Mouse (Mus musculus) splenic B cell, adult 2 months (primary cell): ENCODE results near the gene Wbp1l.

ENCODE experiments used
- DNase-seq: peaks from one replicate; pipeline ENCODE4 v3.0.0-alpha.2; 2011; ENCODE audit warnings: low read depth, low spot score
- H3K27me3 ChIP-seq: 2 replicates; pipeline ENCODE4 v1.6.1; 2012; ENCODE audit warnings: mild to moderate bottlenecking, low read length, moderate library complexity, mixed read lengths; ENCODE audit not compliant: control insufficient read depth, poor library complexity, insufficient read depth, severe bottlenecking
- H3K36me3 ChIP-seq: 2 replicates; pipeline ENCODE4 v1.6.1; 2012; ENCODE audit warnings: mild to moderate bottlenecking, low read length, moderate library complexity, mixed read lengths; ENCODE audit not compliant: control insufficient read depth, poor library complexity, insufficient read depth, severe bottlenecking

Gene Wbp1l

DNA sequence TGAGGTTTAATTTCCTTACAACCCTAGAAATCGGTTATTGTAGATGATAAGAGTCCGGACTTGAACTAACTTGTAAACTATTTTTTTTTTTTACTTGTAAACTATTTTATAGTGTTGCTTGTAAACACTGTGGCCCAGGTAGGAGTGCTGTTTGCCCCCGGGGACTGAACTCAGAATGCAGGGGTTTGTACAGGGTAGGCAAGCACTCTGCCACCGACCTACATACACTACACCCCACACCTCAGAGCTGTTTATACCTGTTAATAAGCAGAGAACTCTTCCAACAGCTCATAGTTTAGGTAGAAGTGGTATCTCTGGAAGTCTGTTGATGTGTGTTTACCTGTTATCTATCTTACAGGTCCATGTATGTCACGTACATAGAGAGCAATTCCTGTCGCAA is 24.9 kb upstream of the Wbp1l start:
- no peaks in the 10 kb centered on the region for H3K27me3 ChIP-seq
- DNase-seq = no peak
- no peaks in the 10 kb centered on the region; the same call in 1 of the 2 replicates for H3K36me3 ChIP-seq

GRCm38 (mm10) chr19:46575196-46575595 is 23.7 kb upstream of the Wbp1l start:
- no peak for DNase-seq
- no peaks in the 10 kb centered on the region; the same call in 1 of the 2 replicates for H3K36me3 ChIP-seq
- no peaks in the 10 kb centered on the region for H3K27me3 ChIP-seq

GRCm38 (mm10) chr19:46587823-46588508 is 10.9 kb upstream of the Wbp1l start:
- Histone ChIP-seq H3K36me3 (no peaks in the 10 kb centered on the region), H3K27me3 (no peaks in the 10 kb centered on the region)
- DNase-seq = peak; percentile 86

DNA sequence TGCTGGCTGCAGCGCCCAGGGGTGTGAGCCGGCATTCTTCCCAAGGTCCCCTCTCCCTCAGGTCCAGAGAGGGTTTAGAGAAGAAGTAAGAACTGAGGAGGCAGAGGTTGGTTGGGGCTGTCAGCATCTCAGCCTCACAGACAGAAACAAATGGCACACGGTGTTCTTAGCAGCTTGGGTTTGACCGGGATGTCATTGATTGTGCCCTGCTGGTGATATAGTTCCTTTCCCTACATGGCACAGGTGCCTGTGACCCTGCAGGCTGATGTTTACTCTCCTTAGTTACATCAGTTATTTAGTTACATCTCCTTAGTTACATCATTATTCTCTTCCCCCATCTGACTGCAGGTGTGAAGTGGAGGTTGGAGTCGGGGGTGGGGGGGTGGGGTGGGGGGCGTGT is 7.3 kb upstream of the Wbp1l start:
- DNase-seq = no peak
- H3K36me3 ChIP-seq = no peaks in the 10 kb centered on the region
- H3K27me3 ChIP-seq = no peaks in the 10 kb centered on the region

DNA sequence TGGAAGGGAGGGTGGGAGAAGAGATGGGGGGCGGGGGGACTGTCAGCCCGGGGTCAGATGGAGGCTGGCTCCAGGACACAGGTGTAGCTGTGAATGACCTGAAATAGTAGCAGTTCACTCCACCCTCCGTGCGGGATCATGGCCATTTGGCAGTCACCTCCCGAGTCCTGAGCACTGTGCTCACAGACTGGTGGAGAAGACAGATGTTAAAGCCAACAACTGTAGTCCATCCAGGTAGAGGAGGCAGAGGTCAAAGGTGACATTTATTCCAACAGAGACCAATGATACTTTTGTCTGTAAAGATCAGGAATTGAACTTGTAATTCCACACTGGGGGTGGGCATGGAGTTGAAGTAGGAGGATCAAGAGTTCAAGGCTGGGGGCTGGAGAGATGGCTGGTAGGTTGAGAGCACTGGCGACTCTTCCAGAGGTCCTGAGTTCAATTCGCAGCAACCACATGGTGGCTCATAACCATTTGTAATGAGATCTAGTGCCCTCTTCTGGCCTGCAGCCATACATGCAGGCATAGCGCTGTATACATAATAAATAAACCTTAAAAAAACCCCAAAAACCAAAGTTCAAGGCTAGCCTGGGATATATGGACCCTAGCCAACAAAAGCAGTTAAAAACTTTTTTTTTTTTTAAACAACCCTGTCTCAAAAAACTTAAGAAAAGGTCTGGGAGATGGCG is 6.0 kb upstream of the Wbp1l start:
- no peak for DNase-seq
- no peaks in the 10 kb centered on the region for H3K36me3 ChIP-seq

DNA sequence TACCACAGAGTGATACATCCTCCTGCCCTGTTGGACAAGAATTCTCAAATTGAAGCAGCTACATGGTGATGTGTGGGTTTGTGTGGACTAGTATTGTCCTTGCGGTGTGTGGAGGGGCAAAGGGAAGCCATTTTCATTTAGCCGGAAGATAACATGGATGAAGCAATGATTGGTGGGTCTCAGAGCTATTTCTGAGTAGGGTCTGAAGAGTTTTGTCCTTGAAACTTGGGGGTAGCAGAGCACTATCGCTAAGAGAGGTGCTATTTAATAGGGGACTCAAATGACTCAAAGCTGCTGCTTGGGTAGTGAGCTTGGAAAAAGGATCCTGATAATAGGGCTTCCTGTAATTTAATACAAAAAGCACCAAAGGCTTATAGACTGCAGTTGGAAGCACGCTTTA is 697 bp upstream of the Wbp1l start:
- DNase-seq = no peak
- Histone ChIP-seq H3K27me3 (no peaks in the 10 kb centered on the region), H3K36me3 (no peaks in the 10 kb centered on the region)

More for the DNA sequence above, 6.0 kb upstream of the Wbp1l start:
- H3K27me3 ChIP-seq = no peaks in the 10 kb centered on the region

DNA sequence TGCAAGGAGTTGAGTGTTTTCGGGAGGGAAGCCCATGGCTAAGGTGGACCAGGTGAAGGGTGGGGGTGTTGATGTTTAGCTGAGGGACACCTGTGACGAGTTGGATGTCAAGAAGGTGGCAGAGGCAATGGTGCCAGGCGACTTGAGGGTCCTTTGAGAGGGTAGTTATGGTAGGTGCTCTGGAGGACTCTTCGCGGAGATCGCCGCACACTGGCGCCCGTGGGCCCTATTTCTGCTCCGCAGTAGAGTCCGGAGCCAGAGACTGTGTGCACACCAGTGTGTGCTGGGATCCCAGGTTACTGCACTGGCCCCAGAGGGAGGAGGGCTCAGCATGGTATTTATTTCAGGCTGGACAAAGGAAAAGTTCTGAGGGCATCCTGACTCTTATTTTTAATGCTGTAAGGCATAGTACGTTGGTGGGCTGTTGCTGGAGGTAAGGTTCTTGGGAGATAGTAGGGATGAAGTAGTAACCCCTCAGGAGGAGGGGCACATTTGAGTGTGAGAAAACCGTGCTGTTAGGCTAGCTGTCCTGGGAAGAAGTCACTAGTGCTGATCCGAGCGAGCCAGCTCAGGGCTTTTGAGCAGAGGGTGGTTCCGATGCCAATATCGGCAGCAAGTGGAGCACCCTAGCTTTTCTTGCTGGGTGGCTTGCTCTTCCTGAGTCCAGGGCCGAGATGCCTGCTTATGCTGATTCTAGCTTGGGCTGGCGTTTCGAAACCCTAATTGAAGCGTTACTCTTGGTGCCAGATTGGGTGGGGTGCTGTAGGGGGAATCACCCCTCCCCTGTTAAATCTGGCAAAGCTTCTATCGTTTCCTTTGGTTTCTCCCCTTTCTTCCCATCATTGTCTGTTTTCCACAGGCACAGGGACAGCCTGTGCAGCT is 732 bp downstream of the Wbp1l start:
- Histone ChIP-seq H3K36me3 (no peaks in the 10 kb centered on the region), H3K27me3 (no peaks in the 10 kb centered on the region)
- no peak for DNase-seq

GRCm38 (mm10) chr19:46600371-46600770 is 1.5 kb downstream of the Wbp1l start:
- H3K36me3 ChIP-seq = no peaks in the 10 kb centered on the region
- DNase-seq = no peak
- no peaks in the 10 kb centered on the region for H3K27me3 ChIP-seq

GRCm38 (mm10) chr19:46601491-46601890 is 2.6 kb downstream of the Wbp1l start:
- no peak for DNase-seq
- H3K36me3 ChIP-seq = no peaks in the 10 kb centered on the region
- no peaks in the 10 kb centered on the region for H3K27me3 ChIP-seq

GRCm38 (mm10) chr19:46602406-46602805 is 3.5 kb downstream of the Wbp1l start:
- Histone ChIP-seq H3K27me3 (no peaks in the 10 kb centered on the region), H3K36me3 (0 out of 2 replicates have a peak, but pooled peaks cover 3% of the 10 kb centered on the region)
- DNase-seq = no peak

DNA sequence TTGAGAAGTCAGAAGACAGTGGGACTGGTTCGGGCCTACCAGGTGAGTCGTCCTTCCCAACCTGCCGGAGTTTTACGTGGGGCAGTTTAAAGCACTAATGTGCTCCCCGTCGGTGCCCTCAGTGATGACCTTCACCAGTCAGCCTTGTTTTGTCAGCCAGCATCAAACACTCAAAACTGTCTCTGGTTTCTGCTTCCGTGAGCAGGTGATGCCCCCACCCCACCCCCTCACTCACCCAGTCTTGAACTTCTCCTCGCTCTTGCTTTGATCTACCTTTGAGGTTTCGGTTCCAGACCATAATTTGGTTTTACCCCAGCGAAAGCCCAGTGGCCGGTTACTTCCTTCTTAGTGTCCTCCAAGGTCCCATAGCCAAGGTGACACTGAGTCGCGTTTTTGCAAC is 7.8 kb downstream of the Wbp1l start:
- H3K27me3 ChIP-seq = no peaks in the 10 kb centered on the region
- DNase-seq = peak; percentile 26
- 0 out of 2 replicates have a peak, but pooled peaks cover 3% of the 10 kb centered on the region for H3K36me3 ChIP-seq

GRCm38 (mm10) chr19:46607424-46607823 is 8.5 kb downstream of the Wbp1l start:
- H3K27me3 ChIP-seq = no peaks in the 10 kb centered on the region
- 0 out of 2 replicates have a peak, but pooled peaks cover 3% of the 10 kb centered on the region for H3K36me3 ChIP-seq
- DNase-seq = peak; percentile 32

- Histone ChIP-seq H3K27me3 (no peaks in the 10 kb centered on the region), H3K36me3 (peaks cover 5% of the 10 kb centered on the region; the same call in 1 of the 2 replicates)
- DNase-seq = no peak
Measured at GRCm38 (mm10) chr19:46608158-46608557, 9.3 kb downstream of the Wbp1l start.

- Histone ChIP-seq H3K36me3 (peaks cover 4% of the 10 kb centered on the region), H3K27me3 (no peaks in the 10 kb centered on the region)
- no peak for DNase-seq
Measured at GRCm38 (mm10) chr19:46616378-46616777, 17.5 kb downstream of the Wbp1l start.

DNA sequence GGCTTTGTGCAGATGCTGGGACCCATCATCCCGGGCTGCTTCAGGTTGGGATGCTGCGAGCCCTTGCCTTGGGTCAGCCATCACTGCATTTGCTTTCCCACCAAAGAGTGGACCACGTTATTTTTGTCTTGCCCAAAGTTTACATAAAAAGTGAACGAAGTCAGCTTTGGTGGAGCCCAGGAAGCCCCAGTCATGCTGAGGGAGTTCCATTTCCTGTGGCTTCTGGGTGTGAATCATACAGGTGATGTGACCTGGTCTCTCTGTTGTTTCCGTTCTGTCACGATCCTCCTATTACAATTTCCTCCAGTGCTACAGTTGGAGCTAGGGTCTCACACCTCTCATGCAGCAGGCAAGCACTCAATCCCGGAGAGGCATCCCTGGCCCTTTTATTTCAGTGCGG is 18.5 kb downstream of the Wbp1l start:
- Histone ChIP-seq H3K27me3 (no peaks in the 10 kb centered on the region), H3K36me3 (peaks cover 4% of the 10 kb centered on the region)
- DNase-seq = no peak
